Mouse (Mus musculus): ENCODE data around the gene Isoc2a.

The Isoc2a gene

DNA sequence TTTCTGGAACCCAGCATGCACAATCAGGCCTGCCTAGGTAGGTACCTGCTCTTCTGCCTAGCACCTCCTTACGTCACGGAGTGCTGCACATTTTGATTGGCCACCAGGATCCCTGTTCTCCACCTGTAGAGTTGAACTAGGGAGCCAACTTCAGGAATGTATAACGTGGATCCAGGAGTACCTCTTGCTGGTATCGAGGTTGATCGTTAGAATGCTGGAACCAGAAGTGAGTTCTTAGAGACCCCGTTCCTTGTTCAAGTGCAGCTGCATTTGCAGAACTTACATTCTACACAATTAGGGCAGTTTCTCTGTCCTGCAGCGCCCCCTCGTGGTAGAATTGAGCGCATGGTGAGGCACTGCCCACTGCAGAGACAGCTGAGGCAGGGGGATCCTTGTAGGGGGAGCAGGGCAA lies 63.1 kb downstream of the Isoc2a start:
- peak; percentile 93 for DNase-seq (ENCODE audit: low read depth)

DNA sequence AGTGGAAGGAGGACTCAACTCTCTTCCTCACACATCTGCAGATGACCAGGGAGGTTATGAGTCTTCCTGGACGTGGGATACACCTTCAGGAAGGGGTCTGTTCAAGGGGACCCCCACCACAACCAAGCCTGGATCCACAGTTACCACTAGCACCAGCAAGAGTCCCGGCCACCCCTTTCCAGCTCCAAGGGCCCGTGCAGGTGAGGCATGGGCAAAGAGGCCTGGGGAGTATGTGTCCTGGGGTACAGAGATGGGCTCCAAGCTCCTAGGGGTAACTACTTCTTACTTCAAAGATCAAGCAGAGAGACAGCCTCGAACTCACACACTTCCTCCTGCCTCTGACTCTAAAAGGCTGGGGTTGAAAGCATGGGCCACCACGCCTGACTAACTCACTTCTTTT lies 65.7 kb downstream of the Isoc2a start:
- DNase-seq (ENCODE audit: low read depth) = no peak

DNA sequence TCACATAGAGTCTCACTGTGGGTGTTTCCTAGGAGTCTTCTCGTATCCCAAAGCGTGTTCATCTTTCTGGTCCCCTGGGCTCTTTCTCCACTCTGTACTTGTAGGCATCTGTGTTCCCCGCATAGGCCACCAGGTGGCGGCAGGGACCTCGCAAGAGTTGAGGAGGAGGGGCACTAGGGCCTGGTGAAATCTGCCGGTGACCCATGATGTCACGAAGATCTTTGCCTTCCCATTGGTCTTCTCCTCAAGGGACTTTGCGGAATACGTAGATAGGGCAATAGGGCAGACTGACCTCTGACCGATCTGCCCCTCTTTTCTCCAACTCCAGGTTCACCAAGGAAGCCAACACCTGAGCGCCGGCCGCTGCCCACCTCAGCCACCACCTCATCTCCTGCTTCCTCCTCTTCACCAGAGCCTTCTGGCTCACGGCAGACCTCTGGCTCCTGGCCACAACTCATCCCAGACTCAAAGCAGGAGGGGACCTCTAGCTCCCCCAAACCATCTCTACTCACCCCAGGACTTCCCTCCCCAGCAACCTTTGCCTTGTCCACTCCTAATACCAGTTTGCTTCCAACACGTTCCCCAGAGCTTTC lies 66.4 kb downstream of the Isoc2a start:
- DNase-seq (ENCODE audit: low read depth) = peak; percentile 97
